Mouse (Mus musculus) cerebellum, adult 8-10 months (tissue): ENCODE data around the gene Zfp664.

Source experiments
- DNase-seq: peaks from one replicate; pipeline ENCODE4 v3.0.0; 2022

Gene Zfp664

GRCm38 (mm10) chr5:124862013-124862866 lies at the start of gene Zfp664, which contains the start of gene Ccdc92:
Zfp664 (plus strand) TSS chr5:124862691.
Ccdc92 (minus strand) TSS chr5:124862424.
- peak; percentile 96 for DNase-seq

GRCm38 (mm10) chr5:124814797-124815196 lies 47.7 kb upstream of the Zfp664 start:
- DNase-seq = peak; percentile 83

- DNase-seq = no peak
These were observed 45.4 kb upstream of the Zfp664 start for GRCm38 (mm10) chr5:124817050-124817449.

GRCm38 (mm10) chr5:124822128-124822894 lies 40.2 kb upstream of the Zfp664 start:
- no peak for DNase-seq

GRCm38 (mm10) chr5:124830331-124830730 lies 32.2 kb upstream of the Zfp664 start:
- no peak for DNase-seq

GRCm38 (mm10) chr5:124835218-124835617 lies 27.3 kb upstream of the Zfp664 start:
- peak; percentile 91 for DNase-seq

GRCm38 (mm10) chr5:124836075-124836474 lies 26.4 kb upstream of the Zfp664 start:
- peak; percentile 47 for DNase-seq

GRCm38 (mm10) chr5:124836621-124837020 lies 25.9 kb upstream of the Zfp664 start:
- DNase-seq = peak; percentile 91

GRCm38 (mm10) chr5:124840202-124840601 lies 22.3 kb upstream of the Zfp664 start:
- DNase-seq = no peak

GRCm38 (mm10) chr5:124840669-124841068 lies 21.8 kb upstream of the Zfp664 start:
- DNase-seq = no peak

GRCm38 (mm10) chr5:124843386-124843785 lies 19.1 kb upstream of the Zfp664 start:
- DNase-seq = no peak

- no peak for DNase-seq
These were observed 17.6 kb upstream of the Zfp664 start for GRCm38 (mm10) chr5:124844929-124845328.

- DNase-seq = no peak
These were observed 15.5 kb upstream of the Zfp664 start for GRCm38 (mm10) chr5:124847014-124847413.

- DNase-seq = no peak
These were observed 13.5 kb upstream of the Zfp664 start for GRCm38 (mm10) chr5:124848994-124849393.

- DNase-seq = no peak
These were observed 10.9 kb upstream of the Zfp664 start for GRCm38 (mm10) chr5:124851572-124851971.

GRCm38 (mm10) chr5:124852294-124852693 lies 10.2 kb upstream of the Zfp664 start:
- no peak for DNase-seq

GRCm38 (mm10) chr5:124853079-124853478 lies 9.4 kb upstream of the Zfp664 start:
- peak; percentile 75 for DNase-seq

GRCm38 (mm10) chr5:124854202-124854601 lies 8.3 kb upstream of the Zfp664 start:
- DNase-seq = no peak

GRCm38 (mm10) chr5:124860013-124860412 lies 2.5 kb upstream of the Zfp664 start:
- DNase-seq = no peak

GRCm38 (mm10) chr5:124861463-124861862 lies 1.0 kb upstream of the Zfp664 start:
- peak; percentile 73 for DNase-seq

GRCm38 (mm10) chr5:124862871-124863741 lies 615 bp downstream of the Zfp664 start:
- DNase-seq = peak; percentile 60

- peak; percentile 78 for DNase-seq
These were observed 6.5 kb downstream of the Zfp664 start for GRCm38 (mm10) chr5:124868981-124869380.

GRCm38 (mm10) chr5:124872033-124872432 lies 9.5 kb downstream of the Zfp664 start:
- no peak for DNase-seq
